Comparison of ENCODE assay signal across 22 mouse cellular contexts in genomic region chr8:8970346-8970745, GRCm38 (mm10).
A peak's percentile ranks its signal among the peaks of the same experiment; 100 is the strongest.
DNase-seq lines count a peak whose midpoint lies in the region; ATAC-seq and TF ChIP-seq lines count a peak whose summit lies in the region.
"Had no signal": no experiment of that assay in that cellular context is flagged by ENCODE, and none has a peak within 500 bp of the region (broad histone marks: within the 10 kb centered on the region; RNA-seq: fewer than 3 reads in every experiment).

No protein-coding gene starts in this region.

- H3K4me1 ChIP-seq in lung, embryonic 14.5 days (ENCODE audit: insufficient read depth): peaks cover 18% of the 10 kb centered on the region; the same call in 1 of the 2 replicates
- peaks cover 1% of the 10 kb centered on the region; the same call in 1 of the 2 replicates for H3K4me1 ChIP-seq in cortical plate, adult 2 months (ENCODE audit: control insufficient read depth, insufficient read depth, low read length)
- H3K4me1 ChIP-seq: forebrain, embryonic 15.5 days had no signal

- TF ChIP-seq CTCF in lung, embryonic 14.5 days (IDR thresholded peaks at IDR 0.05; ENCODE audit: low read depth): no peak
- no peak for TF ChIP-seq CTCF in cortical plate, adult 2 months (IDR thresholded peaks at IDR 0.05; ENCODE audit: extremely low read depth, insufficient read depth, low read length)

- no peak for TF ChIP-seq POLR2A in cortical plate, adult 2 months (IDR thresholded peaks at IDR 0.05; ENCODE audit: extremely low read depth, insufficient read depth, low read length)

- H3K27me3 ChIP-seq in lung, embryonic 14.5 days (ENCODE audit: insufficient read depth, low read length): no peaks in the 10 kb centered on the region
- H3K27me3 ChIP-seq: forebrain, embryonic 13.5 days; forebrain, embryonic 15.5 days had no signal

- no peak for ATAC-seq in lung, embryonic 14.5 days (ENCODE audit: insufficient read depth)
- ATAC-seq: forebrain, embryonic 13.5 days; forebrain, embryonic 15.5 days; forebrain, postnatal 0 days had no signal

- H3K4me2 ChIP-seq in lung, embryonic 14.5 days: no peak overlapping the region
- H3K4me2 ChIP-seq: embryonic facial prominence, embryonic 12.5 days; forebrain, embryonic 13.5 days; forebrain, embryonic 15.5 days had no signal

- DNase-seq in heart, adult 11 months: peak; percentile 70
- DNase-seq in heart, adult 18-20 months: no peak
- DNase-seq in lung, embryonic 14.5 days: peak; percentile 22
- DNase-seq in lung, postnatal 25 days (ENCODE audit: low spot score): no peak
- peak; percentile 44 for DNase-seq in right cerebral cortex, adult 18-20 months
- DNase-seq in right cerebral cortex, postnatal 10 days (ENCODE audit: low spot score in 2 of 2): no peak
- no peak for DNase-seq in kidney, postnatal 14 days
- DNase-seq: adrenal gland, adult 2 months; adrenal gland, postnatal 10 days; adrenal gland, postnatal 36 days; cerebellum, adult 11 months; cerebellum, adult 18-20 months; cerebellum, adult 8-10 months; cerebellum, adult 9-11 months; cerebellum, postnatal 14 days; cerebellum, postnatal 36 days; forebrain, postnatal 0 days had no signal

- no peaks in the 10 kb centered on the region for H3K36me3 ChIP-seq in lung, embryonic 14.5 days (ENCODE audit: insufficient read depth)
- H3K36me3 ChIP-seq: embryonic facial prominence, embryonic 10.5 days; embryonic facial prominence, embryonic 12.5 days; forebrain, embryonic 15.5 days had no signal

- no peak overlapping the region for H3K9ac ChIP-seq in lung, embryonic 14.5 days
- H3K9ac ChIP-seq: embryonic facial prominence, embryonic 12.5 days; forebrain, embryonic 13.5 days; forebrain, embryonic 15.5 days; forebrain, postnatal 0 days had no signal

- no peak overlapping the region for H3K27ac ChIP-seq in lung, embryonic 14.5 days (ENCODE audit: low read depth)
- H3K27ac ChIP-seq in cortical plate, adult 2 months (ENCODE audit: insufficient read depth, low read length): peak overlapping the region; percentile 26; the same call in 1 of the 2 replicates
- H3K27ac ChIP-seq: forebrain, embryonic 13.5 days; forebrain, embryonic 15.5 days had no signal

- no peaks in the 10 kb centered on the region for H3K9me3 ChIP-seq in lung, embryonic 14.5 days (ENCODE audit: low read depth, low read length)
- H3K9me3 ChIP-seq: embryonic facial prominence, embryonic 12.5 days; forebrain, embryonic 13.5 days; forebrain, embryonic 15.5 days had no signal

- no peak overlapping the region for H3K4me3 ChIP-seq in lung, embryonic 14.5 days (ENCODE audit: low read depth, low read length)
- no peak overlapping the region for H3K4me3 ChIP-seq in cortical plate, adult 2 months (ENCODE audit: insufficient read depth, low read length)
- H3K4me3 ChIP-seq: embryonic facial prominence, embryonic 10.5 days; embryonic facial prominence, embryonic 12.5 days; forebrain, embryonic 13.5 days; forebrain, embryonic 15.5 days had no signal

- WGBS in lung, embryonic 14.5 days: 49% methylated on average over 5 of the region's 5 CpGs

Comparison
In these comparisons a context has a peak if more than half of its experiments do, and no peak if none do; other contexts are left out.
1. DNase-seq: peak in heart, adult 11 months (single experiment), lung, embryonic 14.5 days (single experiment) and right cerebral cortex, adult 18-20 months (single experiment); none in heart, adult 18-20 months (0 of 2), lung, postnatal 25 days (single experiment), right cerebral cortex, postnatal 10 days (0 of 2) and kidney, postnatal 14 days (single experiment).